Mouse (Mus musculus): ENCODE data around the gene Med12.
"Not testable (repeated sequence)": the region's sequence is repeated elsewhere in the genome, so short reads cannot be mapped to it uniquely, and the experiment has no call there.

Med12 gene

DNA sequence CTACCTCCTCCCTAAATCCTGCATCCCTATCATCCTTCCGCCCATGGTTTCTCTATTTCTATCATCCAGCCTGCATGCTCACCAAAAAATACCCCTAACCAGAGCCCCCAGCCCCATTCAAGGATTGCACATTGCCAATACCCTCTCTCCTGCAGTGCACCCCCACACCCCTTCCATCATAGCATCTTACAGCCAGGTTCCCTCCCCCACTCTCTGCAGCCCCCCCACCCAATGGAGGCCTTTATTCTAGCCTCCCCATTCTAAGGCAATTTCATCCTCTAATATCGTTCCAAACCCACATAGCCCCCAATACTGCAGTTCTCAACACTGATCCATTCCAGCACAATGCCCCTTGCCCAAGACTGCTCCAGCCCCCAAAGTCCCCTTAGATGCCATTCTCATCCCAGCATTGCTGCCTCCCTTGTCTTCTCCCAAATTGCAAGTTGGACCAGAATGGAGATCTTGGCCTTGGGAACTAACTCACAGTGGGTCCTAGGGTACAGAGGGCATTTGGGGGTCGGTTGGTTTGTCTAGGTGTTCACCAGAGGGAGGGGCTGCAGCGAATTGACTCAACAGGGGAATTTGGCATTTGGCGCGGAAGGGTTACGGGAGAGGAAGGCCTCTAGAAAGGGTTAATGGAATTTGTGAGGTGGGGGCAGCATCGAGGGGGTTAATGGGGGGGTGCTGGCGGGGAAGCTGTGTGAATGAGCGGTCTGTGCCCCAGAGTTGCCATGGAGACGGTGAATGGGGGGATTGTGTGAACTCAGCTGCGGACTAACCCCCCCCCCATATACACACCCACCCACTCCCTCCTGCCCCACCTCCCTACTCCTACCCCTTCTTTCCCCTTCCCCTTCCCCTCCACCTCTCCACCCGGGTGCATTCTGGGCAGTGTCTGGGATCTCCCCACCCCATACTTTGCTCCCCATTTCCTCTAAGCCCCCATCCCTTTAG lies 25.9 kb downstream of the Med12 start:
- DNase-seq (ENCODE audit: low read depth): no peak

DNA sequence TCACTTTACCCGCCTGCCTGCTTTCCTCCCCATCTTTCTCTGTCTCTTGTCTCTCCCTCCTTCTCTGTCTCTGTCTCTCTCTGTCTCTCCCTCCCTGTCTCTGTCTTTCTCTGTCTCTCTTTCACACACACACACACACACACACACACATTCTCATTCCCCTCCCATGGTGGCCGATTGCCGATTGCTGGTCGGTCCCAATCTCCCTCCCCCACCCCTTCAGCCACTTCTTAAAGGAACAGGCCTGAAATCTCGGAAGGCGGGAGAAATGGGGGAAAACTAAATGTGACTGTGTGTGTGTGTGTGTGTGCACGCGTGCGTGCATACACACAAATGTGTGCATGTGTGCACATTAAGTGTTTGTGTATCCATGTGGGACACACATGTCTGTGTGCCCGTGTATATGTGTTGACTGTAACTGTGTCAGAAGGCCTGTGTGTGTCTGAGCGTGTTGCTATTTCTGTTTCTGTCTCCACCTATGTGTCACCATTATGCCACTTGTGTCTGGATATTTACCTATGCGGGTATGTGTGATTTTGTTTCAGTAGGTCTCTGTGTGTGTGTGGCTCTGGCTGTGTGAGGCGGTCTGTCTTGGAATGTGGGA lies 26.7 kb downstream of the Med12 start:
- no peak for DNase-seq (ENCODE audit: low read depth)

- no peak for DNase-seq (ENCODE audit: low read depth)
Measured at GRCm38 (mm10) chrX:101301654-101302053, 27.8 kb downstream of the Med12 start.

DNA sequence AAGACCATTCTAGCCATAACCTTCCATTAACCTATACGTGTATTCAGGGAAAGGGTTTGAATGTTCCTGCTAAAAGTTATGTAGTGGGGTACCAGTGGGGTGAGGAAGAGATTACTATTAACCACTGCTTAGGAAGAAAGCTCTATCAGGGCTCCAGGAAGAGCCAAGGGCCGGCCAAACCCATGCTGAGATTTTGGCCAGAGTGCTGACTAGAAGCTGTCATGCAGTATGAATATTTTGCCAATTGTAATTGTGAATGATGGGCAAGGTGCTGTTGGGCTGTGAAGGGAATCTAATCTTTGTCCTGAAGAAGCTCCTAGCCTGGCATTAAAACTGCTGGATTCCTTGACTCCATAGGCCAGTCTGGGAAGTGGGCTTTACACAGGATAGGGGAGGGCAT lies 30.8 kb downstream of the Med12 start:
- no peak for DNase-seq (ENCODE audit: low read depth)

GRCm38 (mm10) chrX:101309299-101309698 lies 35.5 kb downstream of the Med12 start:
- no peak for DNase-seq (ENCODE audit: low read depth)

- DNase-seq (ENCODE audit: low read depth): no peak
Measured at GRCm38 (mm10) chrX:101313625-101314359, 40.0 kb downstream of the Med12 start.

DNA sequence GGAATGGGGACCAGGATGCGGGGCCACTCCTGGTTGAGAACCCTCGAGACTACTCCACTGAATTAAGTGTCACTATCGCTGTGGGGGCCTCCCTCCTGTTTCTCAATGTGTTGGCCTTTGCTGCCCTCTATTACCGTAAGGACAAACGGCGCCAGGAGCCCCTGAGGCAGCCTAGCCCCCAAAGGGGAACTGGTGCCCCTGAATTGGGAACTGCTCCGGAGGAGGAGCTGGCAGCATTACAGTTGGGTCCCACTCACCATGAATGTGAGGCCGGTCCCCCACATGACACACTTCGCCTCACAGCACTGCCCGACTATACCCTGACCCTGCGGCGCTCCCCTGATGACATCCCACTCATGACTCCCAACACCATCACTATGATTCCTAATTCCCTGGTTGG lies 45.9 kb downstream of the Med12 start:
- DNase-seq (ENCODE audit: low read depth): no peak

GRCm38 (mm10) chrX:101325989-101326899 lies 52.4 kb downstream of the Med12 start:
- no peak for DNase-seq (ENCODE audit: low read depth)

- DNase-seq (ENCODE audit: low read depth): peak; percentile 70
Measured at GRCm38 (mm10) chrX:101329372-101330028, 55.7 kb downstream of the Med12 start.

GRCm38 (mm10) chrX:101332031-101332374 lies 58.2 kb downstream of the Med12 start:
- no peak for DNase-seq (ENCODE audit: low read depth)

GRCm38 (mm10) chrX:101332375-101333211 lies 58.8 kb downstream of the Med12 start:
- DNase-seq (ENCODE audit: low read depth): peak; percentile 93

DNA sequence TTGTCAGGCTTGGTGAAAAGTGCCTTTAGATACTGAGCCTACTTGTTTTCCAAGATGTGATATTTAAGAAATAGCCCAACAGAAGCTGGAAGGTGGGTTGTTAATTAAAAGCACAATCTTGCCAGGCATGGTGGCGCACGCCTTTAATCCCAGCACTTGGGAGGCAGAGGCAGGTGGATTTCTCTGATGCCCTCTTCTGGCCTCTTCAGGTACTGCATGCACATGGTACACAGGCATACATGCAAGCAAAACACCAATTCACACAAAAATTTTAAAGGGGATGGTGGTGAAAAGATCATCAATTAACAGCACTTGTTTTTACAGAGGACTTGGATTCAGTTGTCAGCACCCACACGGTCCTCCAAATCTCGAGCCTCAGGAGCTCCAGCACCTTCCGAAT lies 60.8 kb downstream of the Med12 start:
- peak; percentile 72 for DNase-seq (ENCODE audit: low read depth)

DNA sequence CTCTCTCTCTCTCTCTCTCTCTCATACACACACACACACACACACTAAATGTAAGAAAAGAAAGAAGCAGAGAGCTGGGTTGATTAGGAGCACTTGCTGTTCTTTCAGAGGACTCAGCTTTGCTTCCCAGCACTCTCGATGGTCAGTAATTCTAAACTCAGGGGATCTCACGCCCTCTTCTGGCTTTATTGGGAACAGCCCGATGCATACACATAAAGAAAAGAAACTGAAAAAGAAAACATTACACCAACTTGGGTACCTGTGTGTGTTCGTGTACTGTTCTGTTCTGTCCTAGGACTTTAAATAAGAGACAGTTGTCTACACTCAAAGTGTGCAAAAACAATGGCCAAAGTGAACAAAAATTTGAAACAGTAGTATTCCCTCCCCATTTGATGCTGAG lies 64.8 kb downstream of the Med12 start:
- DNase-seq (ENCODE audit: low read depth): peak; percentile 43

DNA sequence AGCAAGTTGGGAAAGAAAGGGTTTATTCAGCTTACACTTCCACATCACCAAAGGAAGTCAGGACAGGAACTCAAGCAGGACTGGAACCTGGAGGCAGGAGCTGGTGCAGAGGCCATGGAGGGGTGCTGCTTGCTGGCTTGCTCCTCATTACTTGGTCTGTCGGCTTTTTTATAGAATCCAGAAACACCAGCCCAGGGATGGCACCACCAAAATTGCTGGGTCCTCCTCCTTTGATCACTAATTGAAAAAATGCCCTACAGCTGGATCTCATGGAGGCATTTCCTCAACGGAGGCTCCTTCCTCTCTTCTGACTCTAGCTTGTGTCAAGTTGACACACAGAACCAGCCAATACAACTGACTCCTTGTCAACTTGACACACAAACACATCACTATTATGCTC lies 69.0 kb downstream of the Med12 start:
- not testable (repeated sequence) for DNase-seq (ENCODE audit: low read depth)

DNA sequence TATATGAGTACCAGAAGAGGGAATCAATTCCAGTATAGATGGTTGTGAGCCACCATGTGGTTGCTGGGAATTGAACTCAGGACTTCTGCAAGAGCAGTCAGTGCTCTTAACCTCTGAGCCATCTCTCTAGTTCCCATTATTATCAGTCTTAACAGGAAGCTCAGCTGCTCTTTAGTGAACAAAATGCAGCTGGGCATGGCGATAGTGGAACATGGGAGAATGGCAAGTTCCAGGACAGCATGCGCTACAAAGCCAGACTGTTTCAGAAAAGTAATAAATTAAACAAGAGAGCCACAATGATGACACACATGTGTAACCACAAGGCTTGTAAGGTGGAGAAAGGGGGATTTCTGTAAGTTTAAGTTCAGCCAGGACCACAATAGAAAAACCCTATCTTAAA lies 71.6 kb downstream of the Med12 start:
- no peak for DNase-seq (ENCODE audit: low read depth)

DNA sequence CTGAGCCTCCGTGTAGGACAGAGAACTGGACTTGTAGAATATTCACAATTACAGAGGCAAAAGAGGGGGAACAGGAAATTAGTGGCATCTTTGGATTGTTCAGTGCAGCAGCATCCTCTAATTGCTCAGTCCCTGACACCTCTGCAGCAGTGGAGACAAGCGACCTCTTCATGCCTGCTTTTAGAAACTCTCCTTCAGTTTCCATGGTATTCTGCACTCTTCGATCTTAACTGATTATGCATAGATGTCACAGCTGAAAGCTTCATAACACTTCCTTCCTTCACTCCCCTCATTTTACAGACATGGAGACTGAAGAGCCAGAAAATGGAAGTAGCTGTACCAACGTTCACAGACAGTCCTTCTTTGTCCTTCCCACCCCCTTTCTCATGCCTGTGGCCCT lies 72.6 kb downstream of the Med12 start:
- no peak for DNase-seq (ENCODE audit: low read depth)

Measured in induced T-regulatory cell, adult 2 months (primary cell).